Mouse (Mus musculus) E14TG2a.4 (cell line): ENCODE data around the gene Mis18a.

Experiments used
- CTCF ChIP-seq: conservative IDR thresholded peaks from 2 replicates; pipeline ENCODE4 v1.5.1; 2014; ENCODE audit warnings: low read length
- POU5F1 ChIP-seq: IDR thresholded peaks from 2 replicates; pipeline ENCODE4 v1.6.1; 2014; ENCODE audit warnings: low read length, borderline replicate concordance

- TF ChIP-seq CTCF (no peak), POU5F1 (no peak)
These were observed 38.1 kb upstream of the Mis18a start for GRCm38 (mm10) chr16:90765195-90765877.
